25 mouse cellular contexts compared by ENCODE assay signal in genomic region chr11:44513026-44513422, GRCm38 (mm10). TPM values are rescaled to one million over a fixed set of nuclear protein-coding genes. Genes with fewer than 3 reads are reported as not detected.
A peak's percentile ranks its signal among the peaks of the same experiment; 100 is the strongest.
DNase-seq lines count a peak whose midpoint lies in the region; ATAC-seq and TF ChIP-seq lines count a peak whose summit lies in the region.
"Had no signal": no experiment of that assay in that cellular context is flagged by ENCODE, and none has a peak within 500 bp of the region (broad histone marks: within the 10 kb centered on the region; RNA-seq: fewer than 3 reads in every experiment).

No protein-coding gene starts in this region.

- ATAC-seq in stomach, embryonic 15.5 days (ENCODE audit: insufficient read depth, low FRiP score, low read depth) = peak; percentile 72; the same call in 1 of the 2 replicates
- ATAC-seq in stomach, postnatal 0 days (ENCODE audit: low FRiP score, low TSS enrichment) = no peak
- peak; percentile 43 for ATAC-seq in erythroid progenitor cell, adult 5-6 weeks (replicated peaks; ENCODE audit: low FRiP score, poor library complexity, severe bottlenecking)
- peak; percentile 74 for ATAC-seq in liver, embryonic 16.5 days (ENCODE audit: low read depth)
- ATAC-seq: activated CD4-positive, CD25-positive, alpha-beta regulatory T cell, adult 4 months; CD4-positive, CD25-positive, alpha-beta regulatory T cell, adult 4 months; forebrain, embryonic 13.5 days; midbrain, embryonic 16.5 days had no signal

- no peak for TF ChIP-seq EP300 in stomach, postnatal 0 days (optimal IDR thresholded peaks at IDR 0.05)

- no peak overlapping the region for H3K4me2 ChIP-seq in stomach, embryonic 15.5 days
- H3K4me2 ChIP-seq in stomach, postnatal 0 days (replicated peaks; ENCODE audit: low read depth) = no peak overlapping the region
- peak overlapping the region; percentile 72 for H3K4me2 ChIP-seq in liver, embryonic 16.5 days (ENCODE audit: low read depth, low read length)
- H3K4me2 ChIP-seq: embryonic facial prominence, embryonic 13.5 days; forebrain, embryonic 13.5 days; hindbrain, embryonic 14.5 days; limb, embryonic 12.5 days had no signal

- no peak for TF ChIP-seq CTCF in stomach, postnatal 0 days (IDR thresholded peaks at IDR 0.05; ENCODE audit: low read depth)
- TF ChIP-seq CTCF in cerebellum, adult 2 months (IDR thresholded peaks at IDR 0.05; ENCODE audit: borderline replicate concordance, insufficient read depth, low read depth, low read length) = no peak

- 63% methylated on average over 2 of the region's 2 CpGs for WGBS in stomach, embryonic 15.5 days
- WGBS in stomach, postnatal 0 days = 54% methylated on average over 2 of the region's 2 CpGs
- WGBS in liver, embryonic 16.5 days (ENCODE audit: insufficient replicate concordance) = 17% methylated on average over 2 of the region's 2 CpGs
- WGBS in cerebellum, adult 2 months = 63% methylated on average over 2 of the region's 2 CpGs

- no peaks in the 10 kb centered on the region for H3K4me1 ChIP-seq in stomach, embryonic 15.5 days
- H3K4me1 ChIP-seq in stomach, postnatal 0 days (replicated peaks; ENCODE audit: control insufficient read depth, insufficient read depth) = 0 out of 2 replicates have a peak, but pooled peaks cover under 1% of the 10 kb centered on the region
- peaks cover 84% of the 10 kb centered on the region for H3K4me1 ChIP-seq in liver, embryonic 16.5 days (ENCODE audit: control insufficient read depth, low read depth, low read length)
- H3K4me1 ChIP-seq in cerebellum, adult 2 months (ENCODE audit: control insufficient read depth, insufficient read depth, low read length) = no peaks in the 10 kb centered on the region

- H3K27me3 ChIP-seq in stomach, embryonic 15.5 days (replicated peaks) = no peaks in the 10 kb centered on the region
- H3K27me3 ChIP-seq in stomach, postnatal 0 days (ENCODE audit: control insufficient read depth, insufficient read depth, low read length) = no peaks in the 10 kb centered on the region
- H3K27me3 ChIP-seq in liver, embryonic 16.5 days (ENCODE audit: control insufficient read depth, insufficient read depth, low read depth, low read length) = no peaks in the 10 kb centered on the region
- H3K27me3 ChIP-seq in cerebellum, adult 2 months (ENCODE audit: control insufficient read depth, insufficient read depth, low read length) = no peaks in the 10 kb centered on the region
- H3K27me3 ChIP-seq: embryonic facial prominence, embryonic 13.5 days; forebrain, embryonic 13.5 days; limb, embryonic 12.5 days had no signal

- no peak overlapping the region for H3K27ac ChIP-seq in stomach, embryonic 15.5 days
- H3K27ac ChIP-seq in stomach, postnatal 0 days (replicated peaks) = no peak overlapping the region
- H3K27ac ChIP-seq in liver, embryonic 16.5 days (ENCODE audit: low read length) = peak overlapping the region; percentile 98
- no peak overlapping the region for H3K27ac ChIP-seq in cerebellum, adult 2 months (ENCODE audit: insufficient read depth, low read length)
- H3K27ac ChIP-seq: embryonic facial prominence, embryonic 13.5 days; forebrain, embryonic 13.5 days; hindbrain, embryonic 14.5 days; limb, embryonic 12.5 days; macrophage; midbrain, embryonic 10.5 days had no signal

- no peaks in the 10 kb centered on the region for H3K9me3 ChIP-seq in stomach, embryonic 15.5 days
- no peaks in the 10 kb centered on the region for H3K9me3 ChIP-seq in stomach, postnatal 0 days (ENCODE audit: control insufficient read depth, low read length)
- H3K9me3 ChIP-seq in liver, embryonic 16.5 days (replicated peaks; ENCODE audit: control insufficient read depth, low read length) = no peaks in the 10 kb centered on the region
- H3K9me3 ChIP-seq: embryonic facial prominence, embryonic 13.5 days; forebrain, embryonic 13.5 days; limb, embryonic 12.5 days; midbrain, embryonic 10.5 days had no signal

- H3K4me3 ChIP-seq in stomach, embryonic 15.5 days (replicated peaks) = no peak overlapping the region
- no peak overlapping the region for H3K4me3 ChIP-seq in stomach, postnatal 0 days (ENCODE audit: low read depth, low read length)
- H3K4me3 ChIP-seq in liver, embryonic 16.5 days (ENCODE audit: low read depth, low read length) = no peak overlapping the region
- H3K4me3 ChIP-seq in cerebellum, adult 2 months (replicated peaks; ENCODE audit: insufficient read depth, low read depth, low read length) = no peak overlapping the region
- H3K4me3 ChIP-seq: embryonic facial prominence, embryonic 13.5 days; forebrain, embryonic 13.5 days; limb, embryonic 12.5 days; midbrain, embryonic 10.5 days had no signal

- no peaks in the 10 kb centered on the region for H3K36me3 ChIP-seq in stomach, embryonic 15.5 days
- no peaks in the 10 kb centered on the region for H3K36me3 ChIP-seq in stomach, postnatal 0 days (ENCODE audit: control insufficient read depth, insufficient read depth, low read length)
- H3K36me3 ChIP-seq in liver, embryonic 16.5 days (ENCODE audit: control insufficient read depth, insufficient read depth) = no peaks in the 10 kb centered on the region
- H3K36me3 ChIP-seq: embryonic facial prominence, embryonic 13.5 days; limb, embryonic 12.5 days; midbrain, embryonic 10.5 days had no signal

- no peak for DNase-seq in stomach, postnatal 0 days (ENCODE audit: low spot score)
- DNase-seq in ovary, postnatal 14 days (ENCODE audit: low spot score) = no peak
- DNase-seq in cerebellum, adult 2 months = no peak
- DNase-seq in cerebellum, postnatal 4 days (ENCODE audit: low spot score in 2 of 2) = no peak
- DNase-seq: adrenal gland, adult 2 months; cerebellum, adult 9-11 months; gastrocnemius, postnatal 10 days; heart, postnatal 4 days; kidney, postnatal 14 days; layer of hippocampus, adult 9-11 months; lung, adult 18-20 months; lung, postnatal 10 days; thymus, postnatal 14 days had no signal

- TF ChIP-seq POLR2A in cerebellum, adult 2 months (IDR thresholded peaks at IDR 0.05; ENCODE audit: borderline replicate concordance, insufficient read depth, low read length) = no peak

- no peak overlapping the region for H3K9ac ChIP-seq in stomach, embryonic 15.5 days
- H3K9ac ChIP-seq in stomach, postnatal 0 days (ENCODE audit: low read length) = no peak overlapping the region
- peak overlapping the region; percentile 37 for H3K9ac ChIP-seq in liver, embryonic 16.5 days (ENCODE audit: low read depth, low read length)
- H3K9ac ChIP-seq: embryonic facial prominence, embryonic 13.5 days; forebrain, embryonic 13.5 days; hindbrain, embryonic 14.5 days; limb, embryonic 12.5 days had no signal

RNA-seq across cellular contexts. Expression of gene Rnf145, which starts 5.7 kb away (rescaled TPM):
- polyA plus RNA-seq in stomach, embryonic 15.5 days (2015; fragmentation: Nextera tagmentation; extraction: Ambion mirVana) = 63.8 and 64.5 TPM in 2 replicates
- polyA plus RNA-seq in stomach, postnatal 0 days (2015; fragmentation: Nextera tagmentation; extraction: Ambion mirVana) = 29.5 and 30.5 TPM in 2 replicates
- 92.2 and 130 TPM in 2 replicates for total RNA-seq in erythroid progenitor cell, adult 5-6 weeks (2015; ENCODE audit: low replicate concordance)
- total RNA-seq in erythroid progenitor cell, adult 5-6 weeks (2017; ENCODE audit: low replicate concordance) = 189 and 221 TPM in 2 replicates
- polyA plus RNA-seq in liver, embryonic 16.5 days (2015; fragmentation: Nextera tagmentation; extraction: Ambion mirVana) = 46.0 and 49.5 TPM in 2 replicates
- polyA plus RNA-seq in cerebellum, adult 2 months (2012; rRNA removed) = 94.2 and 94.6 TPM in 2 replicates

RNA-seq across cellular contexts. Expression of gene Ublcp1, which starts 42.7 kb away (rescaled TPM):
- polyA plus RNA-seq in stomach, embryonic 15.5 days (2015; fragmentation: Nextera tagmentation; extraction: Ambion mirVana) = 53.9 and 57.0 TPM in 2 replicates
- 34.5 and 36.9 TPM in 2 replicates for polyA plus RNA-seq in stomach, postnatal 0 days (2015; fragmentation: Nextera tagmentation; extraction: Ambion mirVana)
- total RNA-seq in erythroid progenitor cell, adult 5-6 weeks (2015; ENCODE audit: low replicate concordance) = 96.9 and 113 TPM in 2 replicates
- 66.6 and 109 TPM in 2 replicates for total RNA-seq in erythroid progenitor cell, adult 5-6 weeks (2017; ENCODE audit: low replicate concordance)
- polyA plus RNA-seq in liver, embryonic 16.5 days (2015; fragmentation: Nextera tagmentation; extraction: Ambion mirVana) = 41.6 and 44.0 TPM in 2 replicates
- 99.6 and 111 TPM in 2 replicates for polyA plus RNA-seq in cerebellum, adult 2 months (2012; rRNA removed)
